Mouse (Mus musculus) heart, postnatal 0 days (tissue): ENCODE measurements around the gene 4430402I18Rik.

Source experiments
- CTCF ChIP-seq: IDR thresholded peaks from 2 replicates; pipeline ENCODE4 v1.5.1; 2016; ENCODE audit warnings: antibody characterized with exemption, control low read depth, low read depth
- EP300 ChIP-seq: IDR thresholded peaks from 2 replicates; pipeline ENCODE4 v1.6.1; 2016; ENCODE audit warnings: antibody characterized with exemption, low read depth

GRCm38 (mm10) chr19:28963113-28963512 is 4.5 kb downstream of the 4430402I18Rik start:
- TF ChIP-seq CTCF (no peak), EP300 (no peak)
